Mouse (Mus musculus) urinary bladder, postnatal 14 days (tissue): ENCODE data around the gene Fancm.
"Not testable (repeated sequence)": the region's sequence is repeated elsewhere in the genome, so short reads cannot be mapped to it uniquely, and the experiment has no call there.

ENCODE experiments used
- DNase-seq: peaks from one replicate; pipeline ENCODE4 v3.0.0; 2021; ENCODE audit warnings: low spot score

The Fancm gene

GRCm38 (mm10) chr12:65075085-65075732, at the start of gene Fancm:
Fancm (plus strand) TSS chr12:65075603.
- peak; percentile 88 for DNase-seq

GRCm38 (mm10) chr12:65035839-65036189, 39.6 kb upstream of the Fancm start:
- DNase-seq = no peak

- peak; percentile 92 for DNase-seq
These were observed 39.1 kb upstream of the Fancm start, which contains the start of gene Prpf39 for GRCm38 (mm10) chr12:65036190-65036870. Prpf39 (plus strand) TSS chr12:65036333.

GRCm38 (mm10) chr12:65036892-65037545, 38.4 kb upstream of the Fancm start:
- DNase-seq = no peak

- DNase-seq = peak; percentile 9
These were observed 37.9 kb upstream of the Fancm start for GRCm38 (mm10) chr12:65037546-65037937.

- DNase-seq = no peak
These were observed 26.6 kb upstream of the Fancm start for GRCm38 (mm10) chr12:65048799-65049198.

GRCm38 (mm10) chr12:65058203-65058602, 17.2 kb upstream of the Fancm start:
- no peak for DNase-seq

- DNase-seq = no peak
These were observed 14.3 kb upstream of the Fancm start for GRCm38 (mm10) chr12:65061082-65061481.

GRCm38 (mm10) chr12:65065241-65065640, 10.2 kb upstream of the Fancm start:
- no peak for DNase-seq

GRCm38 (mm10) chr12:65066234-65066633, 9.2 kb upstream of the Fancm start:
- no peak for DNase-seq

GRCm38 (mm10) chr12:65068409-65068808, 7.0 kb upstream of the Fancm start:
- no peak for DNase-seq

GRCm38 (mm10) chr12:65072911-65073610, 2.3 kb upstream of the Fancm start:
- no peak for DNase-seq

GRCm38 (mm10) chr12:65073611-65074178, 1.7 kb upstream of the Fancm start, which contains the start of gene Fkbp3:
Fkbp3 (minus strand) TSS chr12:65074007.
- peak; percentile 98 for DNase-seq

GRCm38 (mm10) chr12:65074651-65075050, 752 bp upstream of the Fancm start:
- no peak for DNase-seq

GRCm38 (mm10) chr12:65075733-65076310, 419 bp downstream of the Fancm start:
- no peak for DNase-seq

- DNase-seq = no peak
These were observed 1.5 kb downstream of the Fancm start for GRCm38 (mm10) chr12:65076906-65077305.

- no peak for DNase-seq
These were observed 33.3 kb downstream of the Fancm start for GRCm38 (mm10) chr12:65108746-65109145.

GRCm38 (mm10) chr12:65111503-65111902, 36.1 kb downstream of the Fancm start:
- no peak for DNase-seq

GRCm38 (mm10) chr12:65112811-65113210, 37.4 kb downstream of the Fancm start:
- DNase-seq = no peak

- no peak for DNase-seq
These were observed 38.5 kb downstream of the Fancm start for GRCm38 (mm10) chr12:65113925-65114324.

GRCm38 (mm10) chr12:65114978-65115377, 39.6 kb downstream of the Fancm start:
- not testable (repeated sequence) for DNase-seq

GRCm38 (mm10) chr12:65118968-65119367, 43.6 kb downstream of the Fancm start:
- DNase-seq = no peak
